Mouse (Mus musculus): ENCODE measurements around the gene Tmem88.
A peak's percentile ranks its signal among the peaks of the same experiment; 100 is the strongest.

Gene Tmem88

GRCm38 (mm10) chr11:69377766-69378165 is 20.3 kb downstream of the Tmem88 start:
- no peak for DNase-seq

GRCm38 (mm10) chr11:69375646-69376045 is 22.4 kb downstream of the Tmem88 start:
- DNase-seq, result no peak

- peak; percentile 28 for DNase-seq
Measured at GRCm38 (mm10) chr11:69373223-69373965, 24.6 kb downstream of the Tmem88 start.

- peak; percentile 28 for DNase-seq
Measured at GRCm38 (mm10) chr11:69372780-69373170, 25.3 kb downstream of the Tmem88 start.

GRCm38 (mm10) chr11:69372056-69372779 is 25.8 kb downstream of the Tmem88 start:
- peak; percentile 93 for DNase-seq

GRCm38 (mm10) chr11:69371601-69372000 is 26.4 kb downstream of the Tmem88 start:
- DNase-seq, result no peak

- no peak for DNase-seq
Measured at GRCm38 (mm10) chr11:69370817-69371215, 27.2 kb downstream of the Tmem88 start.

- DNase-seq, result no peak
Measured at GRCm38 (mm10) chr11:69369990-69370816, 27.8 kb downstream of the Tmem88 start.

GRCm38 (mm10) chr11:69369215-69369989 is 28.6 kb downstream of the Tmem88 start, which contains the start of gene Chd3:
Gene Chd3, minus strand, starts transcription at chr11:69369406.
- DNase-seq, result no peak

GRCm38 (mm10) chr11:69368356-69369214 is 29.4 kb downstream of the Tmem88 start:
- DNase-seq, result peak; percentile 44

GRCm38 (mm10) chr11:69367616-69368355 is 30.2 kb downstream of the Tmem88 start:
- DNase-seq, result peak; percentile 75

- no peak for DNase-seq
Measured at GRCm38 (mm10) chr11:69366855-69367615, 31.0 kb downstream of the Tmem88 start.

- DNase-seq, result peak; percentile 85
Measured at GRCm38 (mm10) chr11:69366157-69366854, 31.7 kb downstream of the Tmem88 start.

GRCm38 (mm10) chr11:69365722-69366121 is 32.3 kb downstream of the Tmem88 start:
- no peak for DNase-seq

- DNase-seq, result peak; percentile 93
Measured at GRCm38 (mm10) chr11:69364910-69365309, 33.1 kb downstream of the Tmem88 start.

- no peak for DNase-seq
Measured at GRCm38 (mm10) chr11:69364376-69364775, 33.7 kb downstream of the Tmem88 start.

GRCm38 (mm10) chr11:69362479-69362878 is 35.6 kb downstream of the Tmem88 start:
- no peak for DNase-seq

- DNase-seq, result no peak
Measured at GRCm38 (mm10) chr11:69362021-69362420, 36.0 kb downstream of the Tmem88 start.

- DNase-seq, result no peak
Measured at GRCm38 (mm10) chr11:69357690-69358089, 40.3 kb downstream of the Tmem88 start.
